Mouse (Mus musculus) kidney, embryonic 14.5 days (tissue): ENCODE data around the gene Atxn1. TPM values are rescaled to one million over a fixed set of nuclear protein-coding genes. Genes with fewer than 3 reads are reported as not detected.
A peak's percentile ranks its signal among the peaks of the same experiment; 100 is the strongest.

ENCODE experiments used
- ATAC-seq: fragments of 200-750 bp; cut with Nextera tagmentation; 2 replicates; pipeline ENCODE4 v1.8.0; 2017; ENCODE audit warnings: moderate number of reproducible peaks, mild to moderate bottlenecking, moderate TSS enrichment, moderate library complexity; ENCODE audit not compliant: low FRiP score, low TSS enrichment
- H3K27ac ChIP-seq: fragments of 300-500 bp; sonication (generic); 2 replicates; pipeline ENCODE4 v1.5.1; 2014; ENCODE audit warnings: low read depth, mild to moderate bottlenecking, low read length, moderate library complexity, mixed read lengths
- H3K27me3 ChIP-seq: fragments of 300-500 bp; sonication (generic); 2 replicates; pipeline ENCODE4 v1.6.1; 2014; ENCODE audit warnings: mild to moderate bottlenecking, low read length; ENCODE audit not compliant: control insufficient read depth, insufficient read depth
- H3K36me3 ChIP-seq: fragments of 300-500 bp; sonication (generic); 2 replicates; pipeline ENCODE4 v1.6.1; 2014; ENCODE audit warnings: low read length, mixed read lengths; ENCODE audit not compliant: control insufficient read depth, insufficient read depth
- H3K4me1 ChIP-seq: fragments of 300-500 bp; sonication (generic); 2 replicates; pipeline ENCODE4 v1.6.1; 2014; ENCODE audit warnings: low read length, mixed read lengths; ENCODE audit not compliant: control insufficient read depth, insufficient read depth
- H3K4me2 ChIP-seq: fragments of 300-500 bp; sonication (generic); replicated peaks from 2 replicates; pipeline ENCODE4 v1.6.1; 2014; ENCODE audit warnings: low read depth, mild to moderate bottlenecking, low read length
- H3K4me3 ChIP-seq: fragments of 300-500 bp; sonication (generic); 2 replicates; pipeline ENCODE4 v1.5.1; 2014; ENCODE audit warnings: mild to moderate bottlenecking, low read length
- H3K9ac ChIP-seq: fragments of 300-500 bp; sonication (generic); 2 replicates; pipeline ENCODE4 v1.6.1; 2014; ENCODE audit warnings: low read depth, mild to moderate bottlenecking, low read length, moderate library complexity
- H3K9me3 ChIP-seq: fragments of 300-500 bp; sonication (generic); 2 replicates; pipeline ENCODE4 v1.6.1; 2016; ENCODE audit warnings: low read length; ENCODE audit not compliant: control insufficient read depth
- whole genome bisulfite sequencing: fragments of 180-500 bp; shearing (Covaris S2); extraction: QIAGEN DNeasy Blood & Tissue Kit; methylation state at CpG from one replicate; pipeline ENCODE4 v1.1.7; 2014; 5-methylcytosine and 5-hydroxymethylcytosine counted together
- polyA plus RNA-seq: library from polyadenylated mRNA; unstranded; fragments of >200 nt; fragmentation: Nextera tagmentation; extraction: Ambion mirVana; gene quantifications from 2 replicates; pipeline ENCODE4 v1.2.1, GENCODE M21; 2014

The Atxn1 gene
- polyA plus RNA-seq: 3.9 and 4.0 TPM in 2 replicates

- H3K4me1 ChIP-seq: peaks cover 20% of the 10 kb centered on the region; the same call in 1 of the 2 replicates
- no peaks in the 10 kb centered on the region for H3K36me3 ChIP-seq
- under 1% methylated on average over 41 of the region's 53 CpGs for WGBS
- peak; percentile 80 for ATAC-seq
- H3K9me3 ChIP-seq: no peaks in the 10 kb centered on the region
- peak within 1 kb of the TSS; percentile 92 for H3K9ac ChIP-seq
- peak within 1 kb of the TSS; percentile 87 for H3K4me3 ChIP-seq
- no peaks in the 10 kb centered on the region for H3K27me3 ChIP-seq
- H3K27ac ChIP-seq: peak within 1 kb of the TSS; percentile 86
- H3K4me2 ChIP-seq: peak within 1 kb of the TSS; percentile 91
Observed at GRCm38 (mm10) chr13:45964853-45965593, at the start of gene Atxn1. Gene Atxn1, minus strand, starts transcription at chr13:45965008.

GRCm38 (mm10) chr13:46011232-46011631 lies 46.4 kb upstream of the Atxn1 start:
- Histone ChIP-seq H3K27me3 (no peaks in the 10 kb centered on the region), H3K4me1 (peaks cover 8% of the 10 kb centered on the region), H3K4me3 (no peak overlapping the region), H3K4me2 (no peak overlapping the region), H3K9me3 (no peaks in the 10 kb centered on the region), H3K9ac (no peak overlapping the region), H3K36me3 (no peaks in the 10 kb centered on the region), H3K27ac (no peak overlapping the region)
- 32% methylated on average over 9 of the region's 9 CpGs for WGBS
- no peak for ATAC-seq

- no peaks in the 10 kb centered on the region for H3K9me3 ChIP-seq
- H3K27ac ChIP-seq: no peak overlapping the region
- WGBS: 84% methylated on average over 12 of the region's 12 CpGs
- H3K4me1 ChIP-seq: peaks cover 15% of the 10 kb centered on the region
- no peak overlapping the region for H3K4me2 ChIP-seq
- H3K36me3 ChIP-seq: no peaks in the 10 kb centered on the region
- ATAC-seq: no peak
- H3K27me3 ChIP-seq: no peaks in the 10 kb centered on the region
- no peak overlapping the region for H3K9ac ChIP-seq
- no peak overlapping the region for H3K4me3 ChIP-seq
Observed at GRCm38 (mm10) chr13:46010075-46010474, 45.3 kb upstream of the Atxn1 start.

GRCm38 (mm10) chr13:46008831-46009666 lies 44.2 kb upstream of the Atxn1 start:
- Histone ChIP-seq H3K36me3 (no peaks in the 10 kb centered on the region), H3K27me3 (no peaks in the 10 kb centered on the region), H3K4me3 (peak overlapping the region; percentile 12; the same call in 1 of the 2 replicates), H3K27ac (peak overlapping the region; percentile 61; the same call in 1 of the 2 replicates), H3K9ac (peak overlapping the region; percentile 25; the same call in 1 of the 2 replicates), H3K4me1 (peaks cover 15% of the 10 kb centered on the region), H3K9me3 (no peaks in the 10 kb centered on the region), H3K4me2 (peak overlapping the region; percentile 37)
- ATAC-seq: peak; percentile 66
- WGBS: 8% methylated on average over 30 of the region's 30 CpGs

- Histone ChIP-seq H3K9ac (0 out of 2 replicates have a peak overlapping the region, but pooled peaks have one; percentile 18), H3K4me2 (peak overlapping the region; percentile 17; the same call in 1 of the 2 replicates), H3K36me3 (no peaks in the 10 kb centered on the region), H3K27me3 (no peaks in the 10 kb centered on the region), H3K9me3 (no peaks in the 10 kb centered on the region), H3K27ac (peak overlapping the region; percentile 77), H3K4me3 (no peak overlapping the region), H3K4me1 (peaks cover 15% of the 10 kb centered on the region)
- ATAC-seq: peak; percentile 93
- WGBS: 8% methylated on average over 4 of the region's 4 CpGs
Observed at GRCm38 (mm10) chr13:46006211-46007102, 41.6 kb upstream of the Atxn1 start.

- Histone ChIP-seq H3K4me2 (peak overlapping the region; percentile 17; the same call in 1 of the 2 replicates), H3K27ac (peak overlapping the region; percentile 77), H3K27me3 (no peaks in the 10 kb centered on the region), H3K9me3 (no peaks in the 10 kb centered on the region), H3K4me3 (no peak overlapping the region), H3K9ac (0 out of 2 replicates have a peak overlapping the region, but pooled peaks have one; percentile 7), H3K36me3 (no peaks in the 10 kb centered on the region), H3K4me1 (peaks cover 15% of the 10 kb centered on the region)
- no peak; the same call in 1 of the 2 replicates for ATAC-seq
- WGBS: 37% methylated on average over 7 of the region's 7 CpGs
Observed at GRCm38 (mm10) chr13:46005656-46006055, 40.8 kb upstream of the Atxn1 start.

- Histone ChIP-seq H3K4me1 (peaks cover 8% of the 10 kb centered on the region), H3K27me3 (no peaks in the 10 kb centered on the region), H3K4me2 (no peak overlapping the region), H3K4me3 (no peak overlapping the region), H3K9ac (no peak overlapping the region), H3K9me3 (no peaks in the 10 kb centered on the region), H3K27ac (no peak overlapping the region), H3K36me3 (no peaks in the 10 kb centered on the region)
- ATAC-seq: no peak
- 91% methylated on average over 5 of the region's 5 CpGs for WGBS
Observed at GRCm38 (mm10) chr13:46001356-46001755, 36.5 kb upstream of the Atxn1 start.

GRCm38 (mm10) chr13:45992953-45993352 lies 28.1 kb upstream of the Atxn1 start:
- Histone ChIP-seq H3K27me3 (no peaks in the 10 kb centered on the region), H3K9me3 (no peaks in the 10 kb centered on the region), H3K4me3 (no peak overlapping the region), H3K4me2 (no peak overlapping the region), H3K36me3 (no peaks in the 10 kb centered on the region), H3K4me1 (no peaks in the 10 kb centered on the region), H3K27ac (no peak overlapping the region), H3K9ac (no peak overlapping the region)
- no peak for ATAC-seq
- WGBS: 87% methylated on average over 9 of the region's 9 CpGs
